Mouse (Mus musculus): ENCODE measurements around the gene Spin2d.
"Not testable (repeated sequence)": the region's sequence is repeated elsewhere in the genome, so short reads cannot be mapped to it uniquely, and the experiment has no call there.

Gene Spin2d

DNA sequence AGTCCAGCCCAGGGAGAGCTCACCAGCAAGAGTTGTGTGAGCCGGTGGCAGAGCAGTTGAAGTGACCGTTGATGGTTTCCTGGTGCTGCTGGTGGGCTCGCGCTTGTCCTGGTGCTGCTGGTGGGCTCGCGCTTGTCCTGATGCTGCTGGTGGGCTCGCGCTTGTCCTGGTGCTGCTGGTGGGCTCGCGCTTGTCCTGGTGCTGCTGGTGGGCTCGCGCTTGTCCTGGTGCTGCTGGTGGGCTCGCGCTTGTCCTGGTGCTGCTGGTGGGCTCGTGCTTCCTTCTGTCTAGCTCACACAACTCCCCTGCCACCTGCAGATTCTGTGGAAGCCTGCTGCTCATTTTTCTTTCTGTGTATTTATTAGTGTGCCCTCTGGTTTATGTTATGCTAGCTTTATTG, at the start of gene Spin2d:
TSS of gene Spin2d (minus strand) at position 101 of the 400 bp plus-strand sequence.
- DNase-seq (ENCODE audit: low spot score) = not testable (repeated sequence)

DNA sequence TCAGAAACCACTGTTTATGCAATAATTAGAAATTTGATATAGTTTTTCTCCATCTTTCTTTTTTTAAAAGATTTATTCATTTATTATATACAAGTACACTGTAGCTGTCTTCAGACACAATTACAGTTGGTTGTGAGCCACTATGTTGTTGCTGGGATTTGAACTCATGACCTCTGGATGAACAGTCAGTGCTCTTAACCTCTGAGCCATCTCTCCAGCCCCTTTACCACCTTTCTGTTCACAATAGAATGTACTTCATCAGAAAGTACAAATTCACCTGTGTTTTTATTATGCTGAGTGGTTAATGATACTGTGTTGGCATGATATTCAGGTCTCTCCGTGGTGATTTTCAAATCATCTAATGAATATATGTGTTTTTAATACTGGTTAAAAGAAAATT, 48.6 kb upstream of the Spin2d start:
- no peak for DNase-seq (ENCODE audit: low spot score)

DNA sequence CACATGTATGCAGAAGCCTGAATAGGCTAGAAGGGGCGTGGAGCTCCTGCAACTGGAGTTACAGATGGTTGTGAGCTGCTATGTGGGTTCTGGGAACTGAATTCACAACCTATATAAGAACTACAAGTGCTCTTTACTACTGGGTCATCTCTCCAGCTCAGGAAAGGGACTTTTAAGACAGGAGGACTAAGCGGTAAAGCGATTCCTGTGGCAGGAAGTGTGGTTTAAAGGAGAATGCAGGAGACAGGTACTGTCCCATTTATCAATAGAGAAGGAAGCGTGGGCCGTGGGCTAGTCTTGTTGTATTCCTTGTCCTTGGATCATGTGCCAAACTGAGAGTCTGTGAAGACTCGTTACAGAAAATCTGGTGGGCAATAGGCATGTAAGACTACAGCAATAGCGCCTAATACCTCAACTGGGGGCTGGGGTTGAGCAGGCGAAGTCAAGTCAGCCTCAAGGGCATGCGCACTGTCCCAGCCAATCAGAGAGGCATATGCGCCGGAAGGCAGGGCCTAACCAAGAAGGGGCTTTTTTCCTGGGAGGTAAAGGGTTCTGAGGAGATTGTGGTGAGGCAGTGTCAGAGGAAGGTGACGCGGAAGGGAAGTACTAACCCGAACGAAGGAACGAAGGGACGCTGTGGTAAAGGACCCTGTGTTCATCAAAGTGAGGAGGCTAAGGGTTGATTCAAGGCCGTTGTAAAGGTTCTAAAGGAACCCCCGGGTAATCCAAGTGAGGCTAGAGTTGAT, 37.2 kb upstream of the Spin2d start, which contains the start of gene Xlr4b:
TSS of gene Xlr4b (plus strand) at position 515 of the 746 bp plus-strand sequence.
- not testable (repeated sequence) for DNase-seq (ENCODE audit: low spot score)

DNA sequence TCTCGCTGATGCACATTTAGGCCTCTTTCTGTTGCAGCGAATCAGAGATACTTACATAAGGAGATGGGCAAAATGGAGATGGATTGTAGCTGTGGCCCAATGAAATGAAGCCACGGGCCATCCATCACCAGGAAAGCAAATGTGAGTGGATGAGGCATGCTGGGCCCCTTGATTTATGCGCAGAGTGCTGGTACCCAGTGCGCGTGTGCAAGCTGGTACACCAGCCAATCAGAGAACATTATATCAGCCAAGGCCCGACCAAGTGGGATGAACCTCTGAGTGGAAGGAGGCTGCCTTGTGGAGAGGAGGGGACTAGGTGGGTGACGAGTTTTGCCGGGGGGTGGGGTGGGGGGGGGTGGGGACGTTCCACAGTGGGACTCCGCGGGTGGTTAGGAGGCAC, 15.1 kb upstream of the Spin2d start, which contains the start of gene Xlr3b:
TSS of gene Xlr3b (plus strand) at position 274 of the 400 bp plus-strand sequence.
- not testable (repeated sequence) for DNase-seq (ENCODE audit: low spot score)

DNA sequence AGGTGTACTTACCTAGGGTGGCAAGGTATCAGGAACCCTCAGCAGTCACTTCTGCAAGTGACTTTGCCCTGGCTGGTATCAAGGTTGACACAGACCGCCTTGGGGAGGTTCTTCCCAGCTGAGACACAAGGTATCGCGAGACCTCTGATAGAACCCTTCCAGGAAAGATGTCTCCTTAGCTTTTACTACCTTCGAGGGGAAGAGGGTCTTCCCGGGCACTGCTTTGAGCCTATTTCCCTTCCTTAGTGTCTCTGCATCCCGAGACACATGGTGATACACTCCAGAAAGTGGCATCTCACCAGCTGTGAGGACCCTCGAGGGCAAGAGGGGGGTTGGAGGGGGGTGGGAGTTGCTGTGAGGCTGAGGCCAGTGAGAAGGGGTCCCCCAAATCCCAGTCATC, 27.4 kb downstream of the Spin2d start, which contains the start of gene DXBay18:
TSS of gene DXBay18 (minus strand) at position 101 of the 400 bp plus-strand sequence.
- not testable (repeated sequence) for DNase-seq (ENCODE audit: low spot score)

DNA sequence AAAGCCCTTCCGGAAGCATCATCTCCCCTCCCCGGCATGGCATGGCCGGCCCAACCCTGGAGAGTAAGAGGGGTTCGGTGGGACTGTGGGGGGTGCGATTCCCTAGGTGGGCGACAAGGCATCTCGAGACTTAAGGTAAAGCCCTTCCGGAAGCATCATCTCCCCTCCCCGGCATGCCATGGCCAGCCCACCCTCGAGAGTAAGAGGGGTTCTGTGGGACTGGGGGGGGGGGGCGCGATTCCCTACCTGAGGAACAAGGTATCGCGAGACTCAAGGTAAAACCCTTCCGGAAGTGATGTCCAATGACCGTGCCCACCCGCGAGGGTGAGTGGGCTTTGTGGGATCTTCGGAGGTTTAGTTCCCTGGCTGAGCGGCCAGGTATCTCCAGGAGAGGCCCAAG, 28.3 kb downstream of the Spin2d start, which contains the start of gene Xlr5b:
TSS of gene Xlr5b (plus strand) at position 301 of the 400 bp plus-strand sequence.
- DNase-seq (ENCODE audit: low spot score) = not testable (repeated sequence)

DNA sequence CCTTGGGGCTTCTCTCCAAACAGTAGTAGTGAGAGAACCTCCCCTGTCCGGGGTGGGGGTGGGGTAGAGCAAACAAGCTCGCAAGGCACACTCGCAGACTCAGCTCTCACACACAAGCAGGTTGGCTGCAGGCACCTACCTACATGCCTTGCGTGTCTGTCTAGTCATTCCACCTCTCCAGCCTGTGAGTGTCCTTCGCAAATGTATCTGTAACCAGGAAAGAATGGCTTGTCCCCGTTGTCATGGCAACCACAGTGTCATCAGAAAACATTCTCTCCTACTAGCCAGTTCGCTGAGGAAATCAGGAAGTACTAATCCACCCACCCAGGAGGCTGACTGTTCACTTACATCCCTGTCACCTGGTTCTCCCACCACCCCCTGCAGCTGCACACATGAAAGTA, 33.6 kb downstream of the Spin2d start:
- DNase-seq (ENCODE audit: low spot score) = not testable (repeated sequence)

Measured in spleen, adult 12 weeks (tissue).